Comparison of ENCODE assay signal across 9 mouse cellular contexts in the genomic region with DNA sequence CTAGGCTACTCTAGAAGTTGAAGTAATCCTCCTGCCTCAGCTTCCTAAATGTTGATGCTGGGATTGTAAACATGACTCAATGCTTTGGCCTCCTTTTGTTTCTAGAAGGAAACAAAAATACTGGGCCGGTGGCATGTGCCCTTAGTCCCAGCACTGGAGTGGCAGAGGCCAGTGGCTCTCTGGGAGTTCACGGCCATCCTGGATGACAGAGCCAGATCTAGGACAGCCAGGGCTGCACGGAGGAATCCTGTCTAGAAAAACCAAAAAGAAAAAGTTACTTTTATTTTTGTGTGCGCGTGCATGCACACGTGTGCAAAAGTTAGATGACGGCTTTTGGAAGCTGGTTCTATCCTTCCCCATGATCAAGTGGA. TPM values are rescaled to one million over a fixed set of nuclear protein-coding genes. Genes with fewer than 3 reads are reported as not detected.
A peak's percentile ranks its signal among the peaks of the same experiment; 100 is the strongest.
DNase-seq lines count a peak whose midpoint lies in the region; ATAC-seq and TF ChIP-seq lines count a peak whose summit lies in the region.
"Had no signal": no experiment of that assay in that cellular context is flagged by ENCODE, and none has a peak within 500 bp of the region (broad histone marks: within the 10 kb centered on the region; RNA-seq: fewer than 3 reads in every experiment).

No protein-coding gene starts in this region.

- no peak for ATAC-seq in embryonic facial prominence, embryonic 12.5 days (ENCODE audit: insufficient number of reproducible peaks, insufficient read depth, low FRiP score, low TSS enrichment)
- ATAC-seq in liver, embryonic 14.5 days (ENCODE audit: insufficient read depth) = no peak

- no peaks in the 10 kb centered on the region for H3K27me3 ChIP-seq in embryonic facial prominence, embryonic 12.5 days
- no peaks in the 10 kb centered on the region for H3K27me3 ChIP-seq in liver, embryonic 14.5 days (ENCODE audit: control insufficient read depth, insufficient read depth, low read length)

- H3K9me3 ChIP-seq in embryonic facial prominence, embryonic 12.5 days = no peaks in the 10 kb centered on the region
- H3K9me3 ChIP-seq in liver, embryonic 14.5 days (ENCODE audit: control insufficient read depth, low read length) = no peaks in the 10 kb centered on the region

- peak; percentile 17 for DNase-seq in cerebellum, adult 11-12 months
- no peak for DNase-seq in cerebellum, postnatal 10 days
- DNase-seq in kidney, postnatal 10 days = peak; percentile 19
- no peak for DNase-seq in kidney, postnatal 4 days
- DNase-seq in liver, embryonic 14.5 days (ENCODE audit: low read depth in 3 of 3, low spot score in 3 of 3) = no peak
- no peak for DNase-seq in spleen, adult 12 weeks (ENCODE audit: low spot score)
- DNase-seq in thymus, postnatal 36 days = no peak
- DNase-seq: right cerebral cortex, postnatal 4 days had no signal

- TF ChIP-seq EP300 in liver, embryonic 14.5 days (IDR thresholded peaks at IDR 0.05; ENCODE audit: low read depth) = no peak

- no peak; the same call in 1 of the 2 replicates for TF ChIP-seq CTCF in liver, embryonic 14.5 days (IDR thresholded peaks at IDR 0.05; ENCODE audit: low read depth)

- H3K27ac ChIP-seq in embryonic facial prominence, embryonic 12.5 days = 0 out of 2 replicates have a peak overlapping the region, but pooled peaks have one; percentile 86
- no peak overlapping the region; the same call in 1 of the 2 replicates for H3K27ac ChIP-seq in liver, embryonic 14.5 days

- 93% methylated on average over 7 of the region's 7 CpGs for WGBS in embryonic facial prominence, embryonic 12.5 days
- 85% methylated on average over 7 of the region's 7 CpGs for WGBS in liver, embryonic 14.5 days (ENCODE audit: insufficient replicate concordance)

- peaks cover 11% of the 10 kb centered on the region; the same call in 1 of the 2 replicates for H3K4me1 ChIP-seq in embryonic facial prominence, embryonic 12.5 days
- peaks cover 11 to 18% of the 10 kb centered on the region in 2 experiments for H3K4me1 ChIP-seq in liver, embryonic 14.5 days (replicated peaks; ENCODE audit: control insufficient read depth in 2 of 2, insufficient read depth in 2 of 2, low read length in 1 of 2)

- H3K4me2 ChIP-seq in embryonic facial prominence, embryonic 12.5 days (replicated peaks) = peak overlapping the region; percentile 52; the same call in 1 of the 2 replicates
- H3K4me2 ChIP-seq in liver, embryonic 14.5 days (ENCODE audit: low read depth) = peak overlapping the region; percentile 66

- no peak overlapping the region; the same call in 1 of the 2 replicates for H3K9ac ChIP-seq in embryonic facial prominence, embryonic 12.5 days
- no peak overlapping the region for H3K9ac ChIP-seq in liver, embryonic 14.5 days (replicated peaks)

- no peak overlapping the region for H3K4me3 ChIP-seq in embryonic facial prominence, embryonic 12.5 days
- no peak overlapping the region for H3K4me3 ChIP-seq in liver, embryonic 14.5 days (ENCODE audit: insufficient read depth in 1 of 2, low read depth in 2 of 2, low read length in 2 of 2)

- H3K36me3 ChIP-seq in embryonic facial prominence, embryonic 12.5 days = peaks cover 34% of the 10 kb centered on the region
- peaks cover 25% of the 10 kb centered on the region for H3K36me3 ChIP-seq in liver, embryonic 14.5 days (replicated peaks; ENCODE audit: control insufficient read depth, insufficient read depth, low read depth)

RNA-seq across cellular contexts. Expression of a gene that starts 1.4 kb away (rescaled TPM):
- 117 and 128 TPM in 2 replicates for polyA plus RNA-seq in embryonic facial prominence, embryonic 12.5 days (2016; fragmentation: Nextera tagmentation; extraction: Ambion mirVana)
- polyA plus RNA-seq in liver, embryonic 14.5 days (2012; rRNA removed) = 62.4 and 62.7 TPM in 2 replicates
- 92.5 and 97.4 TPM in 2 replicates for polyA plus RNA-seq in liver, embryonic 14.5 days (2014; fragmentation: Nextera tagmentation; extraction: Ambion mirVana)

RNA-seq across cellular contexts. Expression of a gene that starts 7.3 kb away (rescaled TPM):
- polyA plus RNA-seq in embryonic facial prominence, embryonic 12.5 days (2016; fragmentation: Nextera tagmentation; extraction: Ambion mirVana) = 5.4 and 7.3 TPM in 2 replicates
- polyA plus RNA-seq in liver, embryonic 14.5 days (2012; rRNA removed) = 2.3 and 3.3 TPM in 2 replicates
- 0.98 and 1.1 TPM in 2 replicates for polyA plus RNA-seq in liver, embryonic 14.5 days (2014; fragmentation: Nextera tagmentation; extraction: Ambion mirVana)

RNA-seq across cellular contexts. Expression of a gene that starts 18.0 kb away (rescaled TPM):
- polyA plus RNA-seq in embryonic facial prominence, embryonic 12.5 days (2016; fragmentation: Nextera tagmentation; extraction: Ambion mirVana) = 372 and 383 TPM in 2 replicates
- polyA plus RNA-seq in liver, embryonic 14.5 days (2012; rRNA removed) = 110 and 138 TPM in 2 replicates
- polyA plus RNA-seq in liver, embryonic 14.5 days (2014; fragmentation: Nextera tagmentation; extraction: Ambion mirVana) = 83.1 and 91.3 TPM in 2 replicates

RNA-seq across cellular contexts. Expression of a gene that starts 37.3 kb away (rescaled TPM):
- 2.4 and 4.2 TPM in 2 replicates for polyA plus RNA-seq in embryonic facial prominence, embryonic 12.5 days (2016; fragmentation: Nextera tagmentation; extraction: Ambion mirVana)
- polyA plus RNA-seq in liver, embryonic 14.5 days (2012; rRNA removed) = 0.09 and 0.42 TPM in 2 replicates
- 0.40 TPM in 1 of 2 replicates, not detected in the other for polyA plus RNA-seq in liver, embryonic 14.5 days (2014; fragmentation: Nextera tagmentation; extraction: Ambion mirVana)

RNA-seq across cellular contexts. Expression of a gene that starts 37.6 kb away (rescaled TPM):
- polyA plus RNA-seq in embryonic facial prominence, embryonic 12.5 days (2016; fragmentation: Nextera tagmentation; extraction: Ambion mirVana) = 2.2 and 2.8 TPM in 2 replicates
- 4.3 and 4.7 TPM in 2 replicates for polyA plus RNA-seq in liver, embryonic 14.5 days (2012; rRNA removed)
- 4.0 and 4.8 TPM in 2 replicates for polyA plus RNA-seq in liver, embryonic 14.5 days (2014; fragmentation: Nextera tagmentation; extraction: Ambion mirVana)

Comparison
In these comparisons a context has a peak if more than half of its experiments do, and no peak if none do; other contexts are left out.
1. DNase-seq: peak in cerebellum, adult 11-12 months (single experiment) and kidney, postnatal 10 days (single experiment); none in cerebellum, postnatal 10 days (0 of 2), kidney, postnatal 4 days (0 of 2), liver, embryonic 14.5 days (0 of 3), spleen, adult 12 weeks (single experiment) and thymus, postnatal 36 days (0 of 2).